Mouse (Mus musculus) Patski (cell line): ENCODE measurements around the gene Ttll3. TPM values are rescaled to one million over a fixed set of nuclear protein-coding genes. Genes with fewer than 3 reads are reported as not detected.
A peak's percentile ranks its signal among the peaks of the same experiment; 100 is the strongest.

Experiments
- ATAC-seq: fragments of 100-300 bp; one replicate; pipeline ENCODE4 v1.8.0; 2021
- CTCF ChIA-PET: fragments of 350-600 bp; sonication (Branson Sonifier 250); formaldehyde crosslinking; loops from one replicate; lab custom pipeline; 2022; ENCODE audit warnings: inconsistent platforms; lab: Charles Lee
- POLR2A ChIA-PET: fragments of 350-600 bp; sonication (Branson Sonifier 250); formaldehyde crosslinking; loops from one replicate; lab custom pipeline; 2022; ENCODE audit warnings: antibody characterized with exemption, inconsistent platforms; lab: Charles Lee
- DNase-seq: peaks from one replicate; pipeline ENCODE4 v3.0.0-alpha.2; 2011; ENCODE audit warnings: low read depth, low spot score
- H3K27me3 ChIP-seq: fragments of 371-371 bp; one replicate; pipeline ENCODE4 v1.5.1; 2021
- CTCF ChIP-seq: fragments of 100-300 bp; IDR thresholded peaks from one replicate; pipeline ENCODE4 v1.5.1; 2021
- in situ Hi-C: fragments of 300-500 bp; cut with MboI; formaldehyde crosslinking; loops from 3 replicates; pipeline ENCODE4 v1.11.1; 2018; ENCODE audit warnings: low pct_unique_long_range_greater_than_20kb, mixed read lengths
- polyA plus RNA-seq: library from polyadenylated mRNA; unstranded; gene quantifications from one replicate; pipeline ENCODE4 v1.2.3, GENCODE M21; 2021

Ttll3 gene
- polyA plus RNA-seq = 10.1 TPM

DNA sequence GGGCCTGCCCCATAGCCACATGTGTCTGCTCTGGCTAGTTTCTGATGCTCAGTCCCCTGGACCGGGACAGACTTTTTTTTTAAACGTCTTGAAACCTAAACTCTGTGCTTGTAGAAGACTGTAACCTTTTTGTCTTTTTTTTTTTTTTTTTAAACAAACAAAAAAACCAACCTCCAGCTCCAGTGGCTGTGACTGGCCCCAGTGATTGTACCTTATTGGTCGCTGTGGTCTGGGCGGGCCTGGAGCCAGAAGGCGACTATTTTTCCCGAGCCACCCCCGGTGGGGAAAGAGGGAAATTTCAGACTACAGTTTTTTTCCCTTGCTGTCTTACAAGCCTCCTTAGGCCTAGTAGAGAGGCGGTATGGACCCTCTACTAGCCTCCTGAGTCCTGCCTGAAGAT is at the start of gene Ttll3:
Ttll3 (plus strand) TSS at position 301 of the 400 bp plus-strand sequence.
- in situ Hi-C loops = no loop called here
- ATAC-seq (no peak), DNase-seq (no peak)
- H3K27me3 ChIP-seq = no peaks in the 10 kb centered on the region
- TF ChIP-seq CTCF = no peak
- ChIA-PET POLR2A (interaction anchor here (1.9 kb wide), 1 partner anchor 10 kb away, joined by 5 read pairs; no protein-coding TSS in a partner anchor), CTCF (no interaction called here)

GRCm38 (mm10) chr6:113341574-113341973 is 47.5 kb upstream of the Ttll3 start:
- no peak for TF ChIP-seq CTCF
- POLR2A ChIA-PET = no interaction called here
- H3K27me3 ChIP-seq = no peaks in the 10 kb centered on the region
- ATAC-seq = no peak
- CTCF ChIA-PET = no interaction called here
- in situ Hi-C loops = no loop called here
- no peak for DNase-seq

DNA sequence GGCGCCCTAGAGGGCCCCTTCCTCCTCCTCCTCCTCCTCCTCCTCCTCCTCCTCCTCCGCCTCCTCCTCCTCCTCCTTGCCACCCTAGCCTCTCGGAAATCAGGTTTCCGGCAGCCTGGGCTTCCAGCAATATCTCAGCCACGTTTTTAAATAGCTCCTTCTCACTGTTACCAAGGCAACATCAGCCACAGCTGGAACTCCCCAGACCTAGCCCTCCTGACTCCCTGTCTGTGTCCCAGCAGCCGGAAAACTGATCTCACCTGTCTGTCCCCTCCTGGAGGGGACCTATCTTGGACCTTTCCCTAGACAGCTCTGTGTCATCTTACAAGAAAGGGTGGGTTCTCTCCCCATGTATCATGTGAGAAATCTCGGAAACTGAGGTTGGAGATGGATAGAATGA is 46.8 kb upstream of the Ttll3 start:
- in situ Hi-C loops = no loop called here
- DNase-seq (no peak), ATAC-seq (no peak)
- no peaks in the 10 kb centered on the region for H3K27me3 ChIP-seq
- no peak for TF ChIP-seq CTCF
- ChIA-PET CTCF (no interaction called here), POLR2A (interaction anchor here (1.3 kb wide), 1 partner anchor 15 kb away, joined by 4 read pairs; the partner anchor contains the start of gene Ogg1)

DNA sequence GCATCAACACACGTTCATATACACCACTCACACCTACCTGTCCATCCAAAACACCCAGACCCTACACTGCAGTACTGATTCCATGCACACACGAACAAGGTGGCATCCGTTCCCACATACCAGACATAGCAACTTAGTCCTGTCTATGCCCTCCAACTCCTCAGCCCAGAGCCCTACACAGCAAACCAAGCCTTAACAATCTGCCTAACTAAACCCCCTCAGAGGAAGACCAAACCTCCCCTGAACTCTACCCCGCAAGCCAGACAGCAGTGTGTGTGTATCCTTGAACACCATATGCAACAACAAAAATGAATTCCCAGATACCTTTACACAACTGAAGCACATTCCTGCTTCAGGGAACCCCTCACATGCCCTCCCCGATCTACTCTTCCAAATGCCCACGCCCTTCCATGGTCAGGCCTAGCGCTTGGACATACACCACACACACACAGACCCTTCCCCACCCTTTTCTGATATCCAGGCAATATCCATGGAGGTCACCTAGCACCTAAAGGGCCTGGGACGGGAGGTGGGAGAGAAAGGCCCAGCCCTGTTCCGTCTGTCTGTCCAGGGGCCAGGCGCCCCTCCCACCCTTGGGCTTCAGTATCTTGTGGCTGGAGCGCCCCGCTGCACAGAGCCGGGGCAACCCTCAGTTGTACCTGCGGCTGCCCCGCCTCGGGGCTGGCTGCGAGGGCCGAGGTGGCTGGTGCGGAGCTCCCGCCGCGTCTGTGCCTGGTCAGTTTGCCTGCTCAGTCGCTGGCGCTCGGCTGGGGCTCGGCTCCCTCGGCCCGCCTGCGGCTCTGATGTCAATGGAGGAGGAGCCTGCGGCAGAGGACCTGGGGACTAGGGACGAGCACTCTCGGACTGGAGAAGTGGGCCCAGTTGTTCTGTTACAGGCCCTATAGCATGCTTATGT is 45.6 kb upstream of the Ttll3 start, which contains the start of gene Camk1:
Camk1 (minus strand) TSS at position 808 of the 916 bp plus-strand sequence.
- POLR2A ChIA-PET = interaction anchor here (1.2 to 1.4 kb wide), 5 partner anchors 12 to 33 kb away, joined by 3 to 6 read pairs (median 3); partner anchors contain the start of gene Ogg1
- H3K27me3 ChIP-seq = no peaks in the 10 kb centered on the region
- TF ChIP-seq CTCF = no peak
- in situ Hi-C loops = no loop called here
- ATAC-seq = peak; percentile 92
- DNase-seq = no peak
- CTCF ChIA-PET = no interaction called here

GRCm38 (mm10) chr6:113344321-113344720 is 44.7 kb upstream of the Ttll3 start:
- CTCF ChIA-PET = interaction anchor here (1.0 to 1.3 kb wide), 2 partner anchors 11 to 12 kb away, joined by 3 to 4 read pairs; no protein-coding TSS in a partner anchor
- ATAC-seq = no peak
- in situ Hi-C loops = no loop called here
- TF ChIP-seq CTCF = no peak
- no peaks in the 10 kb centered on the region for H3K27me3 ChIP-seq
- DNase-seq = no peak
- POLR2A ChIA-PET = interaction anchor here (0.8 to 1.4 kb wide), 6 partner anchors 13 to 75 kb away, joined by 3 to 6 read pairs (median 3); partner anchors contain the start of gene Rpusd3

- DNase-seq (no peak), ATAC-seq (no peak)
- no peaks in the 10 kb centered on the region for H3K27me3 ChIP-seq
- CTCF ChIA-PET = no interaction called here
- POLR2A ChIA-PET = no interaction called here
- TF ChIP-seq CTCF = no peak
- in situ Hi-C loops = no loop called here
Observed at GRCm38 (mm10) chr6:113346897-113347296, 42.2 kb upstream of the Ttll3 start.

DNA sequence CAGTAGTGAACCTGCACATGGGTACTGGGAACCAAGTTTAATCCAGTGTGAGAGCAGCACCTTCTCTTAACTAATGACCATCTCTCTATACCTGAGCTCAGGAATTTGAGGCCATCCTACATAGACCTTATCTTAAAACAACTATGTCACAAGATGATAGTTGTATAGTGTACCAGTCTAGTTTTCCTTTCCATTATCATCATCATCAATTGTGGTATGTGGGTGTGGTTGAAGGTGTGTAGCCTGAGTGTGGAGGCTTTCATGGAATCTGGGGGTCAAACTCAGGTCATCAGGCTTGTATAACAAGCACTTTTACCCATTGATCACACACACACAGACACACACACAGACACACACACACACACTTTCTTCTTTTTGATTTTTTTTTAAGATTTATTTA is 38.5 kb upstream of the Ttll3 start:
- in situ Hi-C loops = no loop called here
- ATAC-seq = no peak
- DNase-seq = no peak
- POLR2A ChIA-PET = no interaction called here
- no peak for TF ChIP-seq CTCF
- CTCF ChIA-PET = interaction anchor here (1.1 kb wide), 1 partner anchor 29 kb away, joined by 3 read pairs; no protein-coding TSS in a partner anchor
- H3K27me3 ChIP-seq = no peaks in the 10 kb centered on the region

GRCm38 (mm10) chr6:113351161-113351560 is 37.9 kb upstream of the Ttll3 start:
- no peaks in the 10 kb centered on the region for H3K27me3 ChIP-seq
- CTCF ChIA-PET = no interaction called here
- DNase-seq = no peak
- ATAC-seq = no peak
- in situ Hi-C loops = no loop called here
- no peak for TF ChIP-seq CTCF
- POLR2A ChIA-PET = interaction anchor here (1.0 kb wide), 1 partner anchor 11 kb away, joined by 3 read pairs; no protein-coding TSS in a partner anchor

- ATAC-seq (no peak), DNase-seq (no peak)
- H3K27me3 ChIP-seq = no peaks in the 10 kb centered on the region
- in situ Hi-C loops = no loop called here
- TF ChIP-seq CTCF = no peak
- ChIA-PET POLR2A (interaction anchor here (1.0 kb wide), 1 partner anchor 11 kb away, joined by 3 read pairs; no protein-coding TSS in a partner anchor), CTCF (no interaction called here)
Observed at GRCm38 (mm10) chr6:113351653-113352052, 37.4 kb upstream of the Ttll3 start.

DNA sequence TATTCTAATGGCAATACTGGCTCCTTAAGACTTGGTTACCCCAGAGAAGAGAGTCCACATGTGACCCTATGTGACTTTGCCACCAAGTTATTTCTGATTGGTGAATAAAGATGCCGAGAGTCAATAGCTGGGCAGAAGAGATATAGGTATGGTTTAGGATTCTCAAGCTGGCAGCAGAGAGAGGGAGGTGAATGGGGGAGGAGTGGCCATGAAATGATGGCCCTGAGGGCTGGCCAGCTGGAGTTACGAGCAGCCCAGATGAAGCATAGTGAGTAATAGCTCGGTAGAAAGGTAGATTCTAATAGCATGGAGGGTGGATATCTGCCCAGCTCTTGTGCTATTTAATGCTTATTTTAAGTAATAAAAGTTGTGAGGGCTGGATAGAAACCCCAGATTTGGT is 36.2 kb upstream of the Ttll3 start:
- no peak for ATAC-seq
- no peak for TF ChIP-seq CTCF
- no peaks in the 10 kb centered on the region for H3K27me3 ChIP-seq
- POLR2A ChIA-PET = no interaction called here
- in situ Hi-C loops = no loop called here
- no peak for DNase-seq
- CTCF ChIA-PET = interaction anchor here (1.2 kb wide), 1 partner anchor 19 kb away, joined by 4 read pairs; no protein-coding TSS in a partner anchor
